Mouse (Mus musculus) left cerebral cortex, postnatal 4 days (tissue): ENCODE data around the gene Hsp90b1. TPM values are rescaled to one million over a fixed set of nuclear protein-coding genes. Genes with fewer than 3 reads are reported as not detected.
"Not testable (repeated sequence)": the region's sequence is repeated elsewhere in the genome, so short reads cannot be mapped to it uniquely, and the experiment has no call there.

Source experiments
- DNase-seq: peaks from one replicate; pipeline ENCODE4 v3.0.0-alpha.2; 2022
- intact Hi-C: fragments of 180-260 bp; cut with DNase I; formaldehyde crosslinking; loops from one replicate; pipeline ENCODE4 v1.15.1; 2025
- microRNA-seq: library from miRNA; unstranded; fragments of <30 nt; microRNA quantifications from one replicate; pipeline ENCODE4 v1.2.0, GENCODE M21; 2022
- total RNA-seq, 2 experiments: library from RNA; stranded (reverse); gene quantifications; 2 replicates each; pipeline ENCODE4 v1.2.3; 2021

Gene Hsp90b1
- total RNA-seq, 2 experiments from 2014 or later, result 263 to 270 TPM

GRCm38 (mm10) chr10:86670550-86670949, 34.8 kb downstream of the Hsp90b1 start:
- DNase-seq, intact Hi-C loops: not testable (repeated sequence)

Small RNA genes lying within 50 kb of the gene (microRNA-seq; reads per million reads assigned to microRNA genes)
- not detected for gene Gm25745

Other genes starting within 250 kb of the Hsp90b1 start
- gene Syn3, start 206.6 kb downstream of the Hsp90b1 start, total RNA-seq, result 10 to 100 TPM; 82.2 to 85.4 TPM
- 1 to 10 TPM; 1.9 to 2.3 TPM for gene Ttc41, start 302 bp upstream of the Hsp90b1 start, total RNA-seq
- 10 to 100 TPM in 1 of 2 experiments, 1 to 10 TPM in 1; 6.6 to 18.7 TPM for gene Gm49358, start 58.5 kb upstream of the Hsp90b1 start, total RNA-seq
- gene Nt5dc3, start 73.5 kb upstream of the Hsp90b1 start, total RNA-seq, result 10 to 100 TPM; 60.1 to 60.8 TPM